Mouse (Mus musculus) kidney, adult 2 months (tissue): ENCODE data around the gene Ovch2. TPM values are rescaled to one million over a fixed set of nuclear protein-coding genes. Genes with fewer than 3 reads are reported as not detected.

Experiments
- DNase-seq: peaks from one replicate; pipeline ENCODE4 v3.0.0; 2021
- H3K27ac ChIP-seq: fragments of 200-500 bp; 2 replicates; pipeline ENCODE4 v1.5.1; 2012; ENCODE audit warnings: low read depth, low read length, control low read depth, inconsistent platforms; ENCODE audit not compliant: insufficient read depth
- H3K27me3 ChIP-seq: fragments of 200-500 bp; replicated peaks from 2 replicates; pipeline ENCODE4 v1.6.1; 2012; ENCODE audit warnings: mild to moderate bottlenecking, moderate library complexity, low read length, inconsistent platforms; ENCODE audit not compliant: control insufficient read depth, insufficient read depth
- H3K36me3 ChIP-seq: fragments of 200-500 bp; 2 replicates; pipeline ENCODE4 v1.6.1; 2012; ENCODE audit warnings: mild to moderate bottlenecking, moderate library complexity, low read length, inconsistent platforms; ENCODE audit not compliant: control insufficient read depth, insufficient read depth
- H3K4me1 ChIP-seq: fragments of 200-500 bp; 2 replicates; pipeline ENCODE4 v1.6.1; 2011; ENCODE audit warnings: low read length; ENCODE audit not compliant: control insufficient read depth, insufficient read depth
- H3K4me3 ChIP-seq: fragments of 200-500 bp; 2 replicates; pipeline ENCODE4 v1.5.1; 2011; ENCODE audit warnings: mild to moderate bottlenecking, low read depth, low read length, control low read depth; ENCODE audit not compliant: insufficient read depth
- CTCF ChIP-seq: fragments of 200-500 bp; conservative IDR thresholded peaks from 2 replicates; pipeline ENCODE4 v1.5.1; 2011; ENCODE audit warnings: low read depth, mild to moderate bottlenecking, control low read depth, low read length, moderate library complexity, mixed read lengths; ENCODE audit not compliant: insufficient read depth, insufficient read length
- POLR2A ChIP-seq: fragments of 200-500 bp; IDR thresholded peaks from one replicate; pipeline ENCODE4 v1.6.1; 2011; ENCODE audit warnings: low read depth, low read length, control low read depth
- WGBS: fragments of 180-500 bp; shearing (Covaris S2); methylation state at CpG from one replicate; pipeline ENCODE4 v1.1.7; 2018; 5-methylcytosine and 5-hydroxymethylcytosine counted together
- polyA plus RNA-seq: library from polyadenylated mRNA; depleted of rRNA; stranded (reverse); fragments of >200 nt; gene quantifications from 2 replicates; pipeline ENCODE4 v1.2.3, GENCODE M21; 2012; rRNA removed

Gene Ovch2
- polyA plus RNA-seq, 1 experiment = not detected

- H3K27me3 ChIP-seq = no peaks in the 10 kb centered on the region
- TF ChIP-seq CTCF (no peak), POLR2A (no peak)
- no peak for DNase-seq
- H3K27ac ChIP-seq = no peak overlapping the region
- no peak overlapping the region for H3K4me3 ChIP-seq
- 70% methylated on average over 2 of the region's 2 CpGs for WGBS
- H3K36me3 ChIP-seq = no peaks in the 10 kb centered on the region; the same call in 1 of the 2 replicates
- no peaks in the 10 kb centered on the region for H3K4me1 ChIP-seq
Measured at GRCm38 (mm10) chr7:107745111-107745510, 55.9 kb downstream of the Ovch2 start.

- H3K4me1 ChIP-seq = no peaks in the 10 kb centered on the region
- H3K27ac ChIP-seq = no peak overlapping the region
- no peak overlapping the region for H3K4me3 ChIP-seq
- TF ChIP-seq CTCF (no peak), POLR2A (no peak)
- WGBS = 85% methylated on average over 4 of the region's 4 CpGs
- H3K36me3 ChIP-seq = no peaks in the 10 kb centered on the region; the same call in 1 of the 2 replicates
- DNase-seq = no peak
- no peaks in the 10 kb centered on the region for H3K27me3 ChIP-seq
Measured at GRCm38 (mm10) chr7:107744454-107744853, 56.6 kb downstream of the Ovch2 start.

- H3K36me3 ChIP-seq = no peaks in the 10 kb centered on the region; the same call in 1 of the 2 replicates
- H3K4me1 ChIP-seq = no peaks in the 10 kb centered on the region
- WGBS = 86% methylated on average over 10 of the region's 10 CpGs
- no peak for DNase-seq
- no peak overlapping the region for H3K4me3 ChIP-seq
- H3K27me3 ChIP-seq = no peaks in the 10 kb centered on the region
- no peak overlapping the region for H3K27ac ChIP-seq
- no peak for TF ChIP-seq POLR2A
- TF ChIP-seq CTCF = no peak
Measured at GRCm38 (mm10) chr7:107742963-107743465, 58.0 kb downstream of the Ovch2 start.

- peak; percentile 20 for DNase-seq
- WGBS = 38% methylated on average over 2 of the region's 2 CpGs
- no peak overlapping the region for H3K4me3 ChIP-seq
- H3K36me3 ChIP-seq = no peaks in the 10 kb centered on the region; the same call in none of the 2 replicates
- no peaks in the 10 kb centered on the region for H3K27me3 ChIP-seq
- H3K27ac ChIP-seq = no peak overlapping the region
- H3K4me1 ChIP-seq = no peaks in the 10 kb centered on the region
- TF ChIP-seq POLR2A = no peak
- TF ChIP-seq CTCF = no peak
Measured at GRCm38 (mm10) chr7:107738726-107739125, 62.3 kb downstream of the Ovch2 start.

GRCm38 (mm10) chr7:107733162-107733561, 67.8 kb downstream of the Ovch2 start:
- Histone ChIP-seq H3K4me1 (no peaks in the 10 kb centered on the region), H3K27ac (no peak overlapping the region), H3K36me3 (no peaks in the 10 kb centered on the region; the same call in 1 of the 2 replicates), H3K4me3 (no peak overlapping the region), H3K27me3 (no peaks in the 10 kb centered on the region)
- no peak for TF ChIP-seq POLR2A
- no peak for TF ChIP-seq CTCF
- DNase-seq = no peak
- 72% methylated on average over 2 of the region's 2 CpGs for WGBS

Other genes starting within 250 kb of the Ovch2 start
- gene Olfml1, start 233.8 kb downstream of the Ovch2 start, polyA plus RNA-seq = 13.2 and 14.0 TPM in 2 replicates
- 12.1 and 12.8 TPM in 2 replicates for gene Ppfibp2, start 206.0 kb downstream of the Ovch2 start, polyA plus RNA-seq
- not detected in 2 replicates for gene 5330417H12Rik, start 176.0 kb downstream of the Ovch2 start, polyA plus RNA-seq
- gene Cyb5r2, start 43.2 kb downstream of the Ovch2 start, polyA plus RNA-seq = not detected in 2 replicates
- not detected in 2 replicates for gene Olfr467, start 11.1 kb upstream of the Ovch2 start, polyA plus RNA-seq
- gene Olfr469, start 24.3 kb upstream of the Ovch2 start, polyA plus RNA-seq = not detected in 2 replicates
- not detected in 2 replicates for gene Olfr470, start 46.3 kb upstream of the Ovch2 start, polyA plus RNA-seq
- gene Olfr472, start 96.7 kb upstream of the Ovch2 start, polyA plus RNA-seq = not detected in 2 replicates
- not detected in 2 replicates for gene Olfr473, start 129.2 kb upstream of the Ovch2 start, polyA plus RNA-seq
- not detected in 2 replicates for gene Olfr474, start 153.4 kb upstream of the Ovch2 start, polyA plus RNA-seq
- not detected in 2 replicates for gene Olfr476, start 163.6 kb upstream of the Ovch2 start, polyA plus RNA-seq
- not detected in 2 replicates for gene Olfr477, start 185.5 kb upstream of the Ovch2 start, polyA plus RNA-seq
- gene Olfr478, start 232.8 kb upstream of the Ovch2 start, polyA plus RNA-seq = not detected in 2 replicates
- gene Olfr479, start 249.5 kb upstream of the Ovch2 start, polyA plus RNA-seq = not detected in 2 replicates